Mouse (Mus musculus) E14TG2a.4 (cell line): Measurements from ENCODE around the gene Immp2l.

Source experiments
- H3K27me3 ChIP-seq: 2 replicates; pipeline ENCODE4 v1.6.1; 2014; ENCODE audit warnings: low read length, control low read depth; ENCODE audit not compliant: insufficient read depth
- H3K36me3 ChIP-seq: 2 replicates; pipeline ENCODE4 v1.6.1; 2014; ENCODE audit warnings: low read length, control low read depth; ENCODE audit not compliant: insufficient read depth
- H3K4me1 ChIP-seq: replicated peaks from 2 replicates; pipeline ENCODE4 v1.6.1; 2014; ENCODE audit warnings: low read depth, low read length, control low read depth
- H3K4me3 ChIP-seq: replicated peaks from 2 replicates; pipeline ENCODE4 v1.5.1; 2014; ENCODE audit warnings: mild to moderate bottlenecking, low read length
- H3K9me3 ChIP-seq: 2 replicates; pipeline ENCODE4 v1.6.1; 2014; ENCODE audit warnings: low read length, control low read depth
- CTCF ChIP-seq: conservative IDR thresholded peaks from 2 replicates; pipeline ENCODE4 v1.5.1; 2014; ENCODE audit warnings: low read length
- NANOG ChIP-seq: IDR thresholded peaks from 2 replicates; pipeline ENCODE4 v1.6.1; 2014; ENCODE audit warnings: borderline replicate concordance, low read length, mixed read lengths
- POU5F1 ChIP-seq: IDR thresholded peaks from 2 replicates; pipeline ENCODE4 v1.6.1; 2014; ENCODE audit warnings: low read length, borderline replicate concordance

The Immp2l gene

DNA sequence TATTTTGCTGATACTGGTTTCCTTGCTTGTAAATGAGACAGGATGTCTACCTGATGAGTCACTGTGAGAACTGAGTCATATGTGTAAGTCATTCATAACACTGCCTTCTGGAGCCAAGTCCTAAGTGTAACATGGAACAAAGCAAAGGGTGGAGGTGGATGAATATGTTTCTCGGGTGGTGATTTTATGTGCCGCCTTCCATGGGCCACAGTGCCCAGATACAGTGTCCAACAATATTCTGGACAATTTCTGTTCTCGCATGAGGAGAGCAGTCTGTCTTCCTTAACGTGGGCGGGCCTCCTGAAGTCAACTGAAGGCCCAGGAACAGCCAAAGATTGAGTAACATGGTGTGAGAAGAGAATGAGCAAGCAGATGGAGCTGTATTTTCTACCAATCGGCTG is 926.0 kb downstream of the Immp2l start:
- peaks cover 4% of the 10 kb centered on the region; the same call in 1 of the 2 replicates for H3K9me3 ChIP-seq
- H3K27me3 ChIP-seq = no peaks in the 10 kb centered on the region
- H3K36me3 ChIP-seq = no peaks in the 10 kb centered on the region
- H3K4me1 ChIP-seq = no peaks in the 10 kb centered on the region
- no peak for TF ChIP-seq CTCF
- no peak overlapping the region for H3K4me3 ChIP-seq

- TF ChIP-seq CTCF (no peak), NANOG (no peak)
Measured at GRCm38 (mm10) chr12:41950726-41951125, 926.8 kb downstream of the Immp2l start.

DNA sequence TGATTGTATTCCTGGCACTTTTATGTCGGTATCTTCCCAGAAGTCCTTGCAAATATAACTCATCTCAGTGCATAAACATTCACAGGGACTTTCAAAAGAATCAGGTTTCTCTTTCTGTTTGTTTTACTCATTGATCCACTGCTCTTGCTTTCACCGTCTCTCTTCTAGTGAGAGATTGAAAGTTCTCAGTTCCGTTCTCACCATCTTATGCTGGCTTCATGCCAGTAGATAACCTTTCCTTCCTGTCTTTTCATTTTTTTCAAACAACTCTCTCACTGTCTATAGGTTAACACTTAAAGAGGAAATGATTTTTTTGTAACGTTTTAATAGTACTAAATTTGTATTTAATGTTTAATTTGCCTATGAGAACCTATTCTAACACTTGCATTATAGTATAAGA is 937.1 kb downstream of the Immp2l start:
- Histone ChIP-seq H3K36me3 (no peaks in the 10 kb centered on the region), H3K4me1 (no peaks in the 10 kb centered on the region), H3K27me3 (no peaks in the 10 kb centered on the region), H3K4me3 (no peak overlapping the region), H3K9me3 (no peaks in the 10 kb centered on the region)
- TF ChIP-seq CTCF = no peak
- TF ChIP-seq NANOG = no peak
- TF ChIP-seq POU5F1 = no peak

More at GRCm38 (mm10) chr12:41950726-41951125, 926.8 kb downstream of the Immp2l start:
- Histone ChIP-seq H3K27me3 (no peaks in the 10 kb centered on the region), H3K4me1 (no peaks in the 10 kb centered on the region), H3K36me3 (no peaks in the 10 kb centered on the region), H3K9me3 (peaks cover 4% of the 10 kb centered on the region; the same call in 1 of the 2 replicates), H3K4me3 (no peak overlapping the region)

GRCm38 (mm10) chr12:41991408-41991807 is 967.5 kb downstream of the Immp2l start:
- H3K27me3 ChIP-seq = no peaks in the 10 kb centered on the region
- H3K4me3 ChIP-seq = no peak overlapping the region
- H3K36me3 ChIP-seq = no peaks in the 10 kb centered on the region
- no peak for TF ChIP-seq POU5F1
- TF ChIP-seq NANOG = no peak
- TF ChIP-seq CTCF = no peak
- no peaks in the 10 kb centered on the region for H3K4me1 ChIP-seq
- H3K9me3 ChIP-seq = peaks cover 9% of the 10 kb centered on the region
